Mouse (Mus musculus) embryonic fibroblast, embryonic 13.5 days (primary cell): ENCODE measurements around the gene 1810049J17Rik.

Experiments
- CTCF ChIP-seq: IDR thresholded peaks from 2 replicates; pipeline ENCODE4 v1.5.1; 2011; ENCODE audit warnings: mild to moderate bottlenecking, control low read depth, low read length, moderate library complexity, borderline replicate concordance; ENCODE audit not compliant: insufficient read depth
- POLR2A ChIP-seq: IDR thresholded peaks from 2 replicates; pipeline ENCODE4 v1.6.1; 2011; ENCODE audit warnings: low read depth, mild to moderate bottlenecking, control low read depth, low read length, moderate library complexity

DNA sequence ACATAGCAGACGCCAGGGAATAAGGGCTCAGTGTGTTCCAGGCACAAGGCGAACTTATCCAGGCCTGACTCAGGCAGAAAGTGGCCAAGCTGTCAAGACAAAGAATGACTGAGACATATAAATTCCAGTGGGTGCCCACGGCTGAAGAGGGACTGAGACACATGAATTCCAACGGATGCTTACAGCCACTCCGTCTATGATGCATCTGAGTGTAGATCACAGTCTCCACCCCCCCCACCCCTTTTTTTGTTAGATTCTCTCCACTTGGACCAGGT lies 36.2 kb downstream of the 1810049J17Rik start:
- TF ChIP-seq CTCF (no peak), POLR2A (no peak)
